Mouse (Mus musculus) liver, embryonic 11.5 days (tissue): ENCODE results near the gene Vps51. TPM values are rescaled to one million over a fixed set of nuclear protein-coding genes. Genes with fewer than 3 reads are reported as not detected.

Experiments used
- ATAC-seq: fragments of 200-750 bp; cut with Nextera tagmentation; replicated peaks from 2 replicates; pipeline ENCODE4 v1.8.0; 2017; ENCODE audit warnings: moderate number of reproducible peaks, mild to moderate bottlenecking, moderate TSS enrichment, moderate library complexity; ENCODE audit not compliant: low FRiP score
- DNase-seq: peaks from one replicate; pipeline ENCODE4 v3.0.0-alpha.2; 2017; ENCODE audit warnings: low spot score
- H3K27ac ChIP-seq: fragments of 300-500 bp; sonication (generic); 2 replicates; pipeline ENCODE4 v1.5.1; 2014; ENCODE audit warnings: mild to moderate bottlenecking, low read depth, low read length, control low read depth
- H3K27me3 ChIP-seq: fragments of 300-500 bp; sonication (generic); replicated peaks from 2 replicates; pipeline ENCODE4 v1.6.1; 2014; ENCODE audit warnings: low read length, mixed read lengths; ENCODE audit not compliant: control insufficient read depth, insufficient read depth
- H3K36me3 ChIP-seq: fragments of 300-500 bp; sonication (generic); 2 replicates; pipeline ENCODE4 v1.6.1; 2014; ENCODE audit warnings: mild to moderate bottlenecking, low read length, moderate library complexity, mixed read lengths; ENCODE audit not compliant: control insufficient read depth, insufficient read depth
- H3K4me1 ChIP-seq: fragments of 300-500 bp; sonication (generic); replicated peaks from 2 replicates; pipeline ENCODE4 v1.6.1; 2014; ENCODE audit warnings: low read length, mixed read lengths; ENCODE audit not compliant: control insufficient read depth, insufficient read depth
- H3K4me2 ChIP-seq: fragments of 300-500 bp; sonication (generic); 2 replicates; pipeline ENCODE4 v1.6.1; 2014; ENCODE audit warnings: mild to moderate bottlenecking, control low read depth, moderate library complexity
- H3K4me3 ChIP-seq: fragments of 300-500 bp; sonication (generic); 2 replicates; pipeline ENCODE4 v1.5.1; 2014; ENCODE audit warnings: low read depth, low read length, control low read depth
- H3K9ac ChIP-seq: fragments of 300-500 bp; sonication (generic); 2 replicates; pipeline ENCODE4 v1.6.1; 2014; ENCODE audit warnings: low read depth, low read length, control low read depth
- H3K9me3 ChIP-seq: fragments of 300-500 bp; sonication (generic); 2 replicates; pipeline ENCODE4 v1.6.1; 2016; ENCODE audit warnings: low read length, inconsistent platforms, mixed read lengths; ENCODE audit not compliant: control insufficient read depth
- WGBS: fragments of 180-500 bp; shearing (Covaris S2); extraction: QIAGEN DNeasy Blood & Tissue Kit; methylation state at CpG from one replicate; pipeline ENCODE4 v1.1.7; 2014; 5-methylcytosine and 5-hydroxymethylcytosine counted together
- polyA plus RNA-seq: library from polyadenylated mRNA; unstranded; fragments of >200 nt; fragmentation: Nextera tagmentation; extraction: Ambion mirVana; gene quantifications from 2 replicates; pipeline ENCODE4 v1.2.1, GENCODE M21; 2014

Vps51 gene
- polyA plus RNA-seq, 1 experiment from 2014 or later = 57.1 TPM

- Histone ChIP-seq H3K4me2 (no peak overlapping the region), H3K27me3 (no peaks in the 10 kb centered on the region), H3K4me3 (no peak overlapping the region), H3K9ac (no peak overlapping the region), H3K36me3 (peaks cover 27% of the 10 kb centered on the region), H3K27ac (0 out of 2 replicates have a peak overlapping the region, but pooled peaks have one; percentile 43), H3K4me1 (peaks cover 14% of the 10 kb centered on the region), H3K9me3 (no peaks in the 10 kb centered on the region)
- DNase-seq = no peak
- no peak for ATAC-seq
- WGBS = 90% methylated on average over 10 of the region's 10 CpGs
Measured at GRCm38 (mm10) chr19:6069851-6070250, 7.2 kb downstream of the Vps51 start.

GRCm38 (mm10) chr19:6068951-6069350, 8.1 kb downstream of the Vps51 start:
- ATAC-seq = no peak

GRCm38 (mm10) chr19:6067724-6068415, 9.2 kb downstream of the Vps51 start, which contains the start of gene Tm7sf2:
TSS of gene Tm7sf2 (minus strand) at chr19:6068373.
- Histone ChIP-seq H3K4me3 (peak within 1 kb of the TSS; percentile 67), H3K9ac (peak within 1 kb of the TSS; percentile 72), H3K36me3 (peaks cover 23% of the 10 kb centered on the region), H3K27ac (peak within 1 kb of the TSS; percentile 88), H3K27me3 (no peaks in the 10 kb centered on the region), H3K9me3 (no peaks in the 10 kb centered on the region), H3K4me2 (peak within 1 kb of the TSS; percentile 98), H3K4me1 (peaks cover 14% of the 10 kb centered on the region)
- WGBS = 14% methylated on average over 33 of the region's 33 CpGs
- peak; percentile 92 for ATAC-seq
- peak; percentile 92 for DNase-seq

More at GRCm38 (mm10) chr19:6068951-6069350, 8.1 kb downstream of the Vps51 start:
- Histone ChIP-seq H3K36me3 (peaks cover 24% of the 10 kb centered on the region), H3K9ac (no peak overlapping the region), H3K9me3 (no peaks in the 10 kb centered on the region), H3K27me3 (no peaks in the 10 kb centered on the region), H3K4me3 (no peak overlapping the region; the same call in 1 of the 2 replicates), H3K4me2 (no peak overlapping the region), H3K27ac (no peak overlapping the region), H3K4me1 (peaks cover 14% of the 10 kb centered on the region)
- no peak for DNase-seq
- 83% methylated on average over 4 of the region's 4 CpGs for WGBS

- peak overlapping the region; percentile 98 for H3K4me2 ChIP-seq
- no peaks in the 10 kb centered on the region for H3K27me3 ChIP-seq
- H3K36me3 ChIP-seq = peaks cover 19% of the 10 kb centered on the region
- peaks cover 18% of the 10 kb centered on the region for H3K4me1 ChIP-seq
- peak overlapping the region; percentile 88 for H3K27ac ChIP-seq
- DNase-seq = peak; percentile 87
- under 1% methylated on average over 30 of the region's 30 CpGs for WGBS
- ATAC-seq = peak; percentile 79
- H3K9me3 ChIP-seq = no peaks in the 10 kb centered on the region
- H3K9ac ChIP-seq = peak overlapping the region; percentile 72
- peak overlapping the region; percentile 67 for H3K4me3 ChIP-seq
Measured at GRCm38 (mm10) chr19:6067011-6067723, 9.9 kb downstream of the Vps51 start.

GRCm38 (mm10) chr19:6066571-6066970, 10.5 kb downstream of the Vps51 start:
- peak overlapping the region; percentile 88 for H3K27ac ChIP-seq
- H3K9me3 ChIP-seq = no peaks in the 10 kb centered on the region
- no peaks in the 10 kb centered on the region for H3K27me3 ChIP-seq
- H3K9ac ChIP-seq = peak overlapping the region; percentile 72
- H3K4me2 ChIP-seq = peak overlapping the region; percentile 98
- peaks cover 19% of the 10 kb centered on the region for H3K36me3 ChIP-seq
- no peak for ATAC-seq
- H3K4me1 ChIP-seq = peaks cover 21% of the 10 kb centered on the region
- H3K4me3 ChIP-seq = peak overlapping the region; percentile 67
- WGBS = 42% methylated on average over 5 of the region's 5 CpGs
- no peak for DNase-seq

- ATAC-seq (no peak), DNase-seq (no peak)
- H3K4me3 ChIP-seq = no peak overlapping the region
- no peak overlapping the region for H3K27ac ChIP-seq
- H3K9ac ChIP-seq = no peak overlapping the region
- no peaks in the 10 kb centered on the region for H3K27me3 ChIP-seq
- WGBS = 93% methylated on average over 6 of the region's 6 CpGs
- peaks cover 26% of the 10 kb centered on the region for H3K4me1 ChIP-seq
- H3K36me3 ChIP-seq = peaks cover 8% of the 10 kb centered on the region; the same call in 1 of the 2 replicates
- H3K4me2 ChIP-seq = peak overlapping the region; percentile 99
- no peaks in the 10 kb centered on the region for H3K9me3 ChIP-seq
Measured at GRCm38 (mm10) chr19:6063081-6063480, 13.9 kb downstream of the Vps51 start.

- no peaks in the 10 kb centered on the region for H3K27me3 ChIP-seq
- H3K4me1 ChIP-seq = peaks cover 22% of the 10 kb centered on the region
- WGBS = 49% methylated on average over 5 of the region's 5 CpGs
- peak overlapping the region; percentile 79 for H3K4me3 ChIP-seq
- no peak for ATAC-seq
- H3K9ac ChIP-seq = peak overlapping the region; percentile 91
- peak overlapping the region; percentile 94; the same call in 1 of the 2 replicates for H3K27ac ChIP-seq
- no peaks in the 10 kb centered on the region for H3K9me3 ChIP-seq
- DNase-seq = no peak
- peak overlapping the region; percentile 99 for H3K4me2 ChIP-seq
- H3K36me3 ChIP-seq = peaks cover 8% of the 10 kb centered on the region; the same call in 1 of the 2 replicates
Measured at GRCm38 (mm10) chr19:6062418-6062817, 14.6 kb downstream of the Vps51 start.

- Histone ChIP-seq H3K36me3 (peaks cover 8% of the 10 kb centered on the region; the same call in 1 of the 2 replicates), H3K4me2 (peak overlapping the region; percentile 99), H3K4me3 (peak overlapping the region; percentile 79), H3K27ac (peak overlapping the region; percentile 94), H3K9ac (peak overlapping the region; percentile 91), H3K27me3 (no peaks in the 10 kb centered on the region), H3K9me3 (no peaks in the 10 kb centered on the region), H3K4me1 (peaks cover 21% of the 10 kb centered on the region)
- 1% methylated on average over 44 of the region's 44 CpGs for WGBS
- DNase-seq (peak; percentile 66), ATAC-seq (peak; percentile 6; the same call in 1 of the 2 replicates)
Measured at GRCm38 (mm10) chr19:6061641-6062302, 15.3 kb downstream of the Vps51 start.
